Mouse (Mus musculus): ENCODE results near the gene Pycr2.
"Not testable (repeated sequence)": the region's sequence is repeated elsewhere in the genome, so short reads cannot be mapped to it uniquely, and the experiment has no call there.

Gene Pycr2

DNA sequence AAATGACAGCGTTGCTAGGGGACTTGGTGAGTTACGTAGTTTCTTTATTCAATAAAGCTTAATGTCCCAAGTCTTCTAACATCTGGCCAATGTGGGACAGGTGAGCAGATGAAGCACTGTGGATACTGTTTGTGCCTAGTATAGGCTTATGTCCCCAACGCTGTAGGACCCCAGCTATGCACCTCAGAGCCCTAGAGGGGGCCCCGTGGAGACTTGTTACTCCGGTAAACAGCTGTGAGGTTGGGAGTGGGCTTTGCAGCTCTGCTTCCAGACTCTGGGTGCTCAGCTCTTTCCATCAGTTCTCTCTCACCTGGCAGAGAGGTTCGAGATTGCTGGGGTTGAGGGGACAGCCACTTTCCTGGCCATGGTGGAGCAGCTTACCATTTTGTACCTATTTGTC, 1.2 kb downstream of the Pycr2 start:
- in situ Hi-C loops (cut with MboI), result loop anchor here (10.0 kb wide), 1 partner anchor 69 kb away; no protein-coding TSS in a partner anchor

GRCm38 (mm10) chr1:180905876-180906275, 1.8 kb downstream of the Pycr2 start:
- in situ Hi-C loops (cut with MboI), result loop anchor here (10.0 kb wide), 1 partner anchor 69 kb away; no protein-coding TSS in a partner anchor

- in situ Hi-C loops (cut with MboI), result loop anchor here (10.0 kb wide), 1 partner anchor 68 kb away; no protein-coding TSS in a partner anchor
These were observed 2.5 kb downstream of the Pycr2 start for GRCm38 (mm10) chr1:180906461-180907147.

- in situ Hi-C loops (cut with MboI), result no loop called here
These were observed 7.0 kb downstream of the Pycr2 start for GRCm38 (mm10) chr1:180911138-180911537.

DNA sequence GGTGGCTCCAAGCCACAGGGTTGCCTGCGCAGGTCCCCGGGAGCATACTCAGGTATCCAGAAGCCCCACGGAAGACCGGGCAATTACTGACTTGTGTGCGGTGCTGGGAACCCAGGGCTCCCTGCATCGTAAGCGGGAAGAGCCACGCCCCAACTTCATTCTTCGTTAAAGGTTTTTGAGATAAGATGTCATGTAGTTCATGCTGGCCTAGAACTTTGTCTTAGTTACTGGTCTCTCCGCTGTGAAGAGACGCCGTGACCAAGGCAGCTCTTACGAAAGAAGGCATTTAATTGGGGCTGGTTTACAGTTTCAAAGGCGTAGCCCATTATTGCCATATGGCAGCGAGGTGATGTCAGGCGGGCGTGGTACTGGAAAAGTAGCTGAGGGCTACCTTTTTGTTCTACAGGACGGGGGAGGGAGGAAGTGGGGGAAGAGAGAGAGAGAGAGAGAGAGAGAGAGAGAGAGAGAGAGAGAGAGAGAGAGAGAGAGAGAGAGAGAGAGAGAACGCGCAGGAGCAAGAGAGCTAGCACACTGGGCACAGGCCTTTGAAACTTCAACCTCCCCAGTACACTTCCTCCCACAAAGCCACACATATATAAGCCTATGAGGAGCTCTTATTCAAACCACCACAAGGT, 7.7 kb downstream of the Pycr2 start:
- in situ Hi-C loops (cut with MboI), result no loop called here

DNA sequence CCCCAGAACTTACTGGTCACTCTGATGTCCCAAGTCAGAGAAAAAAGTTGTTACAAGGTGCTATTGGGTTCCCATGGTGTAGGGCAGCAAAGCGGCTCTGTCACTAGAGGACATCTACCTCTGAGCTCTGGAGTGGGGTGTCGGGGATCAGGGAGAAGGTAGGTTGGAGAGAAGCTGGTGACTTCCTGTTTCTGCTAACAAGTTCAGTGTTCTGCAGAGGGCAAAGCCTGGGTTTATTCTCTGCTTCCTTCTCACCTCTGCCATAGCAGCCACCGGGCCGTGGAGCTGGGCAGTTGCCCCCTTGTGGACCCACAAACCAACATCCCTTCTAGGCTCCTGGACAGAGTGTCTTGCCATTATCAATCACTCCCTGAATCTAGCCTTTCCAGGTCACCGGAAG, 8.7 kb downstream of the Pycr2 start:
- in situ Hi-C loops (cut with MboI), result no loop called here

DNA sequence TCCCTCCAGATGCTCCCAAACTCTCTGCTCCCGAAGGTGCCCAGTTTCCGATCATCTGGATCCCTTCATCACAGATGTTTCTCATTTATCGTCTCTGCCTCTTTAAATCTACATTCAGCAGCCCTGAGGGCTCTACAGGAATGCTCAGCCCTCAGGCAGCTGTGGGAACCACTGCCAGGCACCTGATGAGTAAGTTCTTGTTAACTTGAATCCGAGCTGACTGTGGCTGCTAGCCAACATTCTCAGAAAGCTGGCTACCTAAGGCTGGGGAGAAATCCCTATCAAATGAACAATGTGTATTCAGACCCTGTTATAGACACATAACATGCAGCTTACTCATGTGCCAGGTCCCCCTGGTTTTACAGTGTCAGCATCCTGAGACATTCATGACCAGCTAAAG, 9.7 kb downstream of the Pycr2 start:
- in situ Hi-C loops (cut with MboI), result no loop called here

DNA sequence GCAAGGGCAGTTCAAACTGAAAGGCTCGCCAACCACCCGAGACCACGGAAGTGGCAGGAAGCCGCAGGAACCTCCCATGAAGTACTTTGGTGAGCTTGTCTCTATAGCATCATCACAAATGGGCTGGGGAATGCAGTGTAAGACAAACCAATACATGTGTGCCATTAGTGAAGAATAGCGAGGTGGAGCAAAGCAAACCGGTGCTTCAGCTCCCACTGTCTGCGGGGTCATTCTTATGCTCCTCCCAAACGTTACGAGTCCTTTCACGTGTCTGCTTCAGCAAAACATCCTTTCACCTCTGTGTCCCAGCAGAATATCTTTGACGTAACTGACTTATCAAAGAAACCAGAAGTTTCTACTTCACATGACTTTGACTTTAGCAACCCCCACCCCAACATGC, 12.3 kb downstream of the Pycr2 start:
- in situ Hi-C loops (cut with MboI), result no loop called here

GRCm38 (mm10) chr1:180917053-180917452, 13.0 kb downstream of the Pycr2 start:
- in situ Hi-C loops (cut with MboI), result no loop called here

DNA sequence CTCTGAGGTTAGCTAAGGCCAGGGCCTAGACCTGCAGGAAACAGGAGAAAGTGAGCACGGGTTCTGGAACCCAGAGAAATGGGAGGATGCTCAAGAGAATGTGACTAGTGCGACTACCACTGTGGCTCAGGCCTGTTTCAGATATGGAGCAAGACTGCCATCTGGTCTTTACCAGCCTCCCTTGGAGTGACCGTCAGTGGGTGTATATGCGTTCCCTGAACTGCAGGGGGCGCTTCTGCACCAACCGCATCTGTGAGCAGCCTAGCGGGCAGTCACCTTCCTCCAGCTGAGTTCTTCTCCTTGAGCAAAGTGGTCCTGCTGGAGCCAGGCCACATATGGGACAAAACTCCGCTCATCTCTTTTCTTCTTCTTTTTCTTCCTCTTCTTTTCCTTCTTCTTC, 15.6 kb downstream of the Pycr2 start:
- in situ Hi-C loops (cut with MboI), result no loop called here

- in situ Hi-C loops (cut with MboI), result no loop called here
These were observed 18.4 kb downstream of the Pycr2 start for GRCm38 (mm10) chr1:180922273-180923048.

- in situ Hi-C loops (cut with MboI), result no loop called here
These were observed 20.6 kb downstream of the Pycr2 start for GRCm38 (mm10) chr1:180924737-180925136.

GRCm38 (mm10) chr1:180926286-180926685, 22.2 kb downstream of the Pycr2 start:
- in situ Hi-C loops (cut with MboI), result no loop called here

DNA sequence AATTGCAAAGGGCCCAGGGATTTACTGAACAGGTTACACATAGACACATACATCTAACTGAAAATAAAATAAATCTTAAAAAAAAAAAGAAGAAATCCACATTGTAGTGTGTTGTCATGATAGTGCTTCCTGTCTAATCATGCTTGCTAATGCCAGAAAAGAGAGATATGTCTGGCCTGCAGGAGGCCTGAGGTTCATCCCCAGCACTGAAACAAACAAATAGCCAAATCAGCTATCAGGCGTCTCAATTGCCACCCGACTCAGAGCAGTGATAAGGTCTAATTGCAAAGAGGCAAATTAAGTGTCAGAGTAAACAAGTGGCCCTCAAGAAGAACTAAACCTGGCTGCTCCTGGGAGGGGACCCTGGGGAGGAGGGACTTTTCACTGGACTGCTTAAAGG, 25.5 kb downstream of the Pycr2 start:
- in situ Hi-C loops (cut with MboI), result no loop called here

DNA sequence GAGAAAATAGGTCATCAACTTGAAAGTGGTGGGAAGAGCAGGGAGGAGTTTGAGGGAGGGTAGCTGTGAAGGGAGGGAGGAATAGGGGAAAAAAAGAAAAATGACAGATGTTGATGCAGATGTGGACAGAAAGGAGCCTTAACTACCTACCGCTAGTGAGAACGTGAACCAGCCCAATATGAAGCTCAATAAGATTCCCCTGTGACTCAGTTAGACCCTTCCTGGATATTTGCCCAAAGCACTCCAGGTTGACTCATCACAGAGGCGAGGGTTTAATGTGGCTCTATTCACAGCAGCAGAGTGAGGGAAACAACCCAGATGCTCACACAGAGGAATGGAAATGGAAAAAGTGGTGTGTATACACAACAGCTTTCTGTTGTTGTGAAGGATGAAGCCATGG, 27.0 kb downstream of the Pycr2 start:
- in situ Hi-C loops (cut with MboI), result no loop called here

GRCm38 (mm10) chr1:180933659-180934058, 29.6 kb downstream of the Pycr2 start:
- in situ Hi-C loops (cut with MboI), result no loop called here

- in situ Hi-C loops (cut with MboI), result no loop called here
These were observed 30.6 kb downstream of the Pycr2 start, which contains the start of gene Lefty1 for GRCm38 (mm10) chr1:180934467-180935419. TSS of gene Lefty1 (plus strand) at chr1:180935022.

- in situ Hi-C loops (cut with MboI), result not testable (repeated sequence)
These were observed 32.7 kb downstream of the Pycr2 start for GRCm38 (mm10) chr1:180936610-180937398.

- in situ Hi-C loops (cut with MboI), result not testable (repeated sequence)
These were observed 33.5 kb downstream of the Pycr2 start for GRCm38 (mm10) chr1:180937631-180938030.

DNA sequence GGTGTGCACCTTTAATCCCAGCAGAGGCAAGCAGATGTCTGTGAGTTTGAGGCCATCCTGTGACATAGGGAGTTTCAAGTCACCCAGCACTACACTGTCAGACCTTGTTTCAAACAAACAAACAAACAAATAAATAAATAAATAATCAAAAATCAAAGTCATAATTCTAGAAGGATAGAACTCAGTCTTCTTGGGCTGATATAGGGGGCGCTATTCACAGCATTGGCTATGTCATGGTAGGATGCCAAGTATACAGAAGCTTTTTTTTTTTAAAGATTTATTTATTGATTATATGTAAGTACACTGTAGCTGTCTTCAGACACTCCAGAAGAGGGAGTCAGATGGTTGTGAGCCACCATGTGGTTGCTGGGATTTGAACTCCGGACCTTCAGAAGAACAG, 34.7 kb downstream of the Pycr2 start:
- in situ Hi-C loops (cut with MboI), result not testable (repeated sequence)
